Mouse (Mus musculus): Measurements from ENCODE around the gene Dnajb2. TPM values are rescaled to one million over a fixed set of nuclear protein-coding genes. Genes with fewer than 3 reads are reported as not detected.

The Dnajb2 gene
- 25.5 and 26.2 TPM in 2 replicates for polyA plus RNA-seq (2015; fragmentation: Nextera tagmentation; extraction: Ambion mirVana)

DNA sequence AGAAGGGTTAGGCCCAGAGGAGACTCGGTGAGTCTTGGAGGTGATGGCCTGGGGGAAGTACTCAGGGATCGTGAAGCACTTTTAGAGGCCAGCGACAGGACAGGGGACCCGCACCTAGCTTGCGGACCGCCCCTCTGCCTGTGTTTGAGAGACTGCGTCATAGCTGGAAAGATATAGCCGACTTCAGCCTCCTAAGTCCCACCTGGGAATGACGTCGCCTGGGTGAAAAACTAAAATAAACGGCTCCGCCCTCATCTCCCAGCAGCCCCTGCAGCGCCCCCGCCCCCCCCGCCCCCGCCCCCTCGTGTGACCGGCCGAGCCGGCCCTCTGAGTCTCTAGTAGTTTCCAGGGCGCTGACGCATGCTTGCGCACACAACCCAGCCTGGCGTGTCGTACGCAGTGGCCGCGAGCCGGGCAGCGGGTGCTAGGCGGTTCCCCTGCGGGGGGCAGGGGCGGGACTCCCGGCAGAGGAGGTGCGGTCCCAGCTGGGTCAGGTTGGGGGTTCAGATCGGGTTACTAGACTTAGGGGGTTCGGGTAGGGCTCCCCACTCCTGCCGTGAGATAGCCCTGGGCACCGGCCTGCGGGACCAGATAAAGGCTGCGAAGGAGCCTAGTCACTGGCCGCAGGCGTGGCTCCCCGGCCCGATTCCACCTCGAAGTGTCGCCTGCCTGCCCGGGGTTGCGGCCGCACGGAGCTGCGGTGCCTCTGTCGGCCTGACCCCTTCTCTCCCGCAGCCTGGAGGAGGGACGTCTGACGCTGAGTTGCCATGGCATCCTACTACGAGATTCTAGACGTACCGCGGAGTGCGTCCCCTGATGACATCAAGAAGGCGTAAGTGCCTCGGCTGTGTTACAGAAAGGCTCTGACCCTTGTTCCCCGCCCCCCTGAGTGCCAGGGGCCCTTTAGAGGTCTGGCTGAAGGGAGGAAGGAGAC, at the start of gene Dnajb2:
Dnajb2 (plus strand) TSS at position 290 of the 934 bp plus-strand sequence.
- H3K9ac ChIP-seq: peak within 1 kb of the TSS; percentile 80
- H3K4me3 ChIP-seq (replicated peaks): peak within 1 kb of the TSS; percentile 75
- under 1% methylated on average over 64 of the region's 64 CpGs for WGBS
- H3K27me3 ChIP-seq (replicated peaks): no peaks in the 10 kb centered on the region
- H3K36me3 ChIP-seq: no peaks in the 10 kb centered on the region
- peak within 1 kb of the TSS; percentile 94 for H3K4me2 ChIP-seq (replicated peaks)
- H3K4me1 ChIP-seq (replicated peaks): peaks cover 9% of the 10 kb centered on the region; the same call in 1 of the 2 replicates
- no peaks in the 10 kb centered on the region for H3K9me3 ChIP-seq
- H3K27ac ChIP-seq: peak within 1 kb of the TSS; percentile 83
- peak; percentile 97 for ATAC-seq

DNA sequence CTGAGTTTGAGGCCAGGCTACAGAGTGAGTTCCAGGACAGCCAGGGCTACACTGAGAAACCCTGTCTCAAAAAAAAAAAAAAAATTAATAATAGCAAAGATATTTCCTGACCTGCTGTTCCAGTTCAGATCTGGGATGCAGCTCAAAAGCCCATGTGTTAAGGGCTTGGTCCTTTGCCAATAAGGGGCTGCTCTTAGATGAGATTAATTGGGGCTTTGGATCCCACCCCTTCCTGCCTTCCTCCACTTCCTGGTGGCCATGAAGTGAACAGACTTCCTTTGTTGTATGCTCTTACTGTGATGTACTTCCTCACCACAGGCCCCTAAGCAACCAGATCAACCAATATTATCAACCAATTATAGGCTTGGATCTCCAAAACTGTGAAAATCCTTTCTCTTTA, 49.1 kb upstream of the Dnajb2 start:
- no peak overlapping the region for H3K4me2 ChIP-seq (replicated peaks)
- H3K27ac ChIP-seq: no peak overlapping the region
- H3K4me1 ChIP-seq (replicated peaks): peaks cover 12% of the 10 kb centered on the region; the same call in 1 of the 2 replicates
- H3K36me3 ChIP-seq: peaks cover 43% of the 10 kb centered on the region
- H3K9me3 ChIP-seq: no peaks in the 10 kb centered on the region
- no peak overlapping the region for H3K9ac ChIP-seq
- H3K27me3 ChIP-seq (replicated peaks): no peaks in the 10 kb centered on the region
- no peak for ATAC-seq
- no peak overlapping the region for H3K4me3 ChIP-seq (replicated peaks)

DNA sequence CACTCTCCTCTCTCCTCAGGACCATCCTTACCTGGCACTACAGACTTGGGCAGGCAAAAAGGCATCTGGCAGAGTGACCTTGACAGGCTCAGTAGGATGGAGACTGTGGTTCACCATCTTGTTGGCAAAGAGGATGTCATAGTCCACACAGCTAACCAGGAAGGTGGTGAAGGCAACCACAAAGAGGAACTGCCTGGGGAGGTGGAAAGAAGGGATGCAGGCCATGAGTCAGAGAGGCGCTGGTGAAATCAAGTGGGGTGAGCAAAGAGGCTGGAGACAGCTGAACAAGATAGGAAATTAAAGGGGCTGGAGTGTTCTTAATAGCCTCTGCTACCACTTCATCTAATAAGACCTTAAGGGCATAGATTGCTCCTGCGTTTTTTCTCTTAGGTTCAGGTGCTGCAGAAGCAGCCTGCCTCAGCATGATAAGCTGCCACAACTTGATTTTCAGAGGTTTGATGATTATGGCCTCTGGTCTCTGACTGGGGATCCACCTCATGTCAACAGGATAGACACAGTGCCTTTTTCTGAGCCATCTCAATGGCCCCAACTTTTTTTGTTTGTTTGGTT, 48.2 kb upstream of the Dnajb2 start:
- no peak overlapping the region for H3K4me3 ChIP-seq (replicated peaks)
- H3K9me3 ChIP-seq: no peaks in the 10 kb centered on the region
- H3K4me2 ChIP-seq (replicated peaks): no peak overlapping the region
- H3K36me3 ChIP-seq: peaks cover 35% of the 10 kb centered on the region
- WGBS: 89% methylated on average over 2 of the region's 2 CpGs
- no peak overlapping the region for H3K27ac ChIP-seq
- H3K27me3 ChIP-seq (replicated peaks): no peaks in the 10 kb centered on the region
- no peak overlapping the region for H3K9ac ChIP-seq
- no peak for ATAC-seq
- peaks cover 12% of the 10 kb centered on the region; the same call in 1 of the 2 replicates for H3K4me1 ChIP-seq (replicated peaks)

DNA sequence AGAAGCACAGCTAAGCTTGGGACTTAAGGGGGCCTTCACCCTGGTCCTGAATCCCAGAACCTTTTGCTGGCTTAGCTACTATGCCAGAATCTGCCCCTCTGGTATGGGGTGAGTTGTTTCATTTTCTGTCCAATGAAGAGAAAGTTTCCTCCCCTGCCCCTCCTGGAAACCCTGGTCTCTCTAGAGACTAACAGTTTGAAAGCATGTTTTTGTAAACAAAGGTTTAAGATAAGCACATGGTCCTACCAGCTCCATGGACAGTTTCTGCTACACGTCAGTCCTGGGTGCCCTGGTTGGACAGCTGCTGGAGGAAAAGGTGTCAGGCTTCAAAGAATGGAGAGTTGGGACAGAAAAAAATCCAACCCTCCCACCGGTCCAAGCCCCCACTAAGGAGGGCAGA, 45.6 kb upstream of the Dnajb2 start:
- H3K36me3 ChIP-seq: peaks cover 20% of the 10 kb centered on the region
- WGBS: 33% methylated on average over 2 of the region's 2 CpGs
- no peak for ATAC-seq
- H3K4me3 ChIP-seq (replicated peaks): peak overlapping the region; percentile 77; the same call in 1 of the 2 replicates
- no peaks in the 10 kb centered on the region for H3K9me3 ChIP-seq
- H3K27me3 ChIP-seq (replicated peaks): no peaks in the 10 kb centered on the region
- H3K9ac ChIP-seq: peak overlapping the region; percentile 83; the same call in 1 of the 2 replicates
- peak overlapping the region; percentile 84 for H3K4me2 ChIP-seq (replicated peaks)
- peaks cover 12% of the 10 kb centered on the region; the same call in 1 of the 2 replicates for H3K4me1 ChIP-seq (replicated peaks)
- H3K27ac ChIP-seq: no peak overlapping the region

DNA sequence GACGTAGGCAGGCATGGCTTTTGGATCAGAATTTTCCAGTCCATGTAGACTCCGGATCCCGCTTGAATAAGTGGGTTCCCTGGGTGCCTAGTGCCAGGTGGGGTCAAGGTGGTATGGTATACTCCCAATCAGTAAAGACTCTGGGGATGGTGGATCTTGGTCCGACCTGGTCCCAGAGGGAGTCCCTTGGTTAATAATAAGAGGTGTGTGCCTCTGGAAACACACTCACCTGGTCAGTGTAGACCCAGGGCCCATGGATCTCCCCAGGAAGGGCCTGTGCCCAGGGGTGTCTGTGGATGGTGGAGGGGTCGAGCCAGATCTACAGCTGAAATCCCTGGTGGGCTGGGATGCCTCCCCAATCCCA, 45.0 kb upstream of the Dnajb2 start:
- WGBS: 46% methylated on average over 5 of the region's 5 CpGs
- ATAC-seq: no peak
- peak overlapping the region; percentile 83 for H3K9ac ChIP-seq

DNA sequence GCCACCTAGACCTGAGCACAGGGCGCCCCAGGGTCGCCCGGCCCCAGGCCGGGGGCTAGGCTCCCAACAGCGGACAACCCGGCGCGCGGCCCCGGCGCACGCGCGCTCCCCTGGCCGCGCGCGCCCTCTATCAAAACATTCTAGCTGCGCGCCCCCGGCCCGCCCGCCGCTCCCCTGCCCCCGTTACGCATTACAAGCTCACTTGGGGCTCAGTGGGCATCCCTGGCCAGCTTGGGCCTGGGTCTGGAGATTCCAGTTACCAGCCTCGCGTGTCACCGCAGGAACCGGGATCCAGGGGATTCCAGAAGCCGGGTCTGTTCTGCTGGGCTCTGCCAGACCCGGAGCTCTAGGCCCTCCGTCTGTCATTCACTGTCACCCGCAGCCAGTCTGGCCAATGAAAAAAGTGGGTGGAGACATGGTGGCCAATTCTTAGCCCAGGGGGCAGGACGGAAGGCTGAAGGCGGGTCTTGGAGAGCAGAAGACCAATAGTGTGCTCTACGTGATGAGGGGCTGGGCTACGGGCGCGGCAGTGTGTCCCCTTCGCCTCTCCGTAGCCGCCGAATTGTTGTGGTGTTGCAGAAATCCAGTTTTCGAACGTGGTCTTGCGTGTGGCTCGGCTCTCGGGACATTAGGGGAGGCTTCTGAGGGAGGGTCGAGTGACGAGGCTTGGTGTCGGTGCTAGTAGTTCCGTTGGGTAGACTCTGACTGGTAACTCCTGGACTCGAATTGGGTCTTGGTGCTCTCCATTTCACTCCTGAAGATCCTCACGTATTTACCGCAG, 44.4 kb upstream of the Dnajb2 start, which contains the start of the genes Ankzf1 and Atg9a:
Ankzf1 (plus strand) TSS at position 530 of the 781 bp plus-strand sequence.
Atg9a (minus strand) TSS at position 575 of the 781 bp plus-strand sequence.
- no peaks in the 10 kb centered on the region for H3K9me3 ChIP-seq
- peak; percentile 99 for ATAC-seq
- no peaks in the 10 kb centered on the region for H3K27me3 ChIP-seq (replicated peaks)
- H3K9ac ChIP-seq: peak within 1 kb of the TSS; percentile 83
- peak within 1 kb of the TSS; percentile 77 for H3K4me3 ChIP-seq (replicated peaks)
- peaks cover 12% of the 10 kb centered on the region; the same call in 1 of the 2 replicates for H3K4me1 ChIP-seq (replicated peaks)
- H3K4me2 ChIP-seq (replicated peaks): peak within 1 kb of the TSS; percentile 84
- peaks cover 18% of the 10 kb centered on the region for H3K36me3 ChIP-seq
- H3K27ac ChIP-seq: peak within 1 kb of the TSS; percentile 90
- under 1% methylated on average over 56 of the region's 56 CpGs for WGBS

More for the DNA sequence above, 45.0 kb upstream of the Dnajb2 start:
- no peaks in the 10 kb centered on the region for H3K27me3 ChIP-seq (replicated peaks)
- H3K27ac ChIP-seq: peak overlapping the region; percentile 89
- peak overlapping the region; percentile 77 for H3K4me3 ChIP-seq (replicated peaks)
- peaks cover 12% of the 10 kb centered on the region; the same call in 1 of the 2 replicates for H3K4me1 ChIP-seq (replicated peaks)
- H3K36me3 ChIP-seq: peaks cover 18% of the 10 kb centered on the region
- H3K9me3 ChIP-seq: no peaks in the 10 kb centered on the region
- peak overlapping the region; percentile 84 for H3K4me2 ChIP-seq (replicated peaks)

DNA sequence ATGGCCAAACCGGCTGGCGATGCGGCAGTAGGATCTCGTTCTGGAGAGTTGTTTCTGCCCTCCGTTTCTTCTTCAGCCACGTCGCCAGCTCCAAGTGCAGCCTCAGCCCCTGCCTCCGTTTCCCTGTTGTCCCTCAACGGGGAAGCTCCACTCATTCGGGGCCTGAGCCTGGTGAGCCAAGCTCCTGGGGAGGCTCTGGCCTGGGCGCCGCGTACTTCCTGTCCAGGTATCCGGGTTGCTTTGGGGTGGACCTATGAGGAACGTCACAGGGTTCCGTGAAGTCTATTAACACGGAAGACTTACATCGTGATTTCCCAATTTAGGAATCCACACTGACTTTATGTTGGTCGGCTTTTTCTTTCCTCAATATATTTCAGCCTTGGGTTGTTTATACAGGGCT, 43.8 kb upstream of the Dnajb2 start:
- peak overlapping the region; percentile 74 for H3K9ac ChIP-seq
- H3K4me1 ChIP-seq (replicated peaks): peaks cover 12% of the 10 kb centered on the region; the same call in 1 of the 2 replicates
- no peaks in the 10 kb centered on the region for H3K9me3 ChIP-seq
- H3K4me2 ChIP-seq (replicated peaks): peak overlapping the region; percentile 84
- under 1% methylated on average over 19 of the region's 19 CpGs for WGBS
- peaks cover 19% of the 10 kb centered on the region for H3K36me3 ChIP-seq
- ATAC-seq: peak; percentile 76
- peak overlapping the region; percentile 77 for H3K4me3 ChIP-seq (replicated peaks)
- H3K27ac ChIP-seq: peak overlapping the region; percentile 90
- H3K27me3 ChIP-seq (replicated peaks): no peaks in the 10 kb centered on the region

DNA sequence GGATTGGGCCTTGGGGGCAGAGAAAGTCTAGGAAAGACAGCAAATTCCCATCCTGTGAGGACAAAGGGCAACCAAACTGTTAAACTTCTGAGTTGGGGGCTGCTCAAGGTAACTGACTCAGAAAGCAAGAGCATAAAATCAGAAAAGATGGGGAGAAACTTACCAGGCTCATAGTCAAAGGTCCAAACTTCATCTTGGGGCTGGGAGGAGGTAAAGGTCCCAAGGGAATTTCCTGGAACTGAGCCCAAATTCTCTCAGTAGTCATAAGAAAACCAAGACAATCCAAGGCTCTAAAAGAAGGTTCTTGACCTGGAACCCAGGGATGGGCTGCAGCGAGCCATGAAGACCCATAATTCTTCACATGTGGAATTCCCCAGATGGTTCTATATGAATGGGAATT, 35.0 kb upstream of the Dnajb2 start:
- WGBS: 86% methylated on average over 1 of the region's 1 CpGs
- Histone ChIP-seq H3K27ac (no peak overlapping the region), H3K9ac (no peak overlapping the region), H3K4me1 (replicated peaks) (no peaks in the 10 kb centered on the region), H3K36me3 (peaks cover 35% of the 10 kb centered on the region), H3K4me2 (replicated peaks) (no peak overlapping the region), H3K27me3 (replicated peaks) (no peaks in the 10 kb centered on the region), H3K4me3 (replicated peaks) (no peak overlapping the region), H3K9me3 (no peaks in the 10 kb centered on the region)
- ATAC-seq: no peak

DNA sequence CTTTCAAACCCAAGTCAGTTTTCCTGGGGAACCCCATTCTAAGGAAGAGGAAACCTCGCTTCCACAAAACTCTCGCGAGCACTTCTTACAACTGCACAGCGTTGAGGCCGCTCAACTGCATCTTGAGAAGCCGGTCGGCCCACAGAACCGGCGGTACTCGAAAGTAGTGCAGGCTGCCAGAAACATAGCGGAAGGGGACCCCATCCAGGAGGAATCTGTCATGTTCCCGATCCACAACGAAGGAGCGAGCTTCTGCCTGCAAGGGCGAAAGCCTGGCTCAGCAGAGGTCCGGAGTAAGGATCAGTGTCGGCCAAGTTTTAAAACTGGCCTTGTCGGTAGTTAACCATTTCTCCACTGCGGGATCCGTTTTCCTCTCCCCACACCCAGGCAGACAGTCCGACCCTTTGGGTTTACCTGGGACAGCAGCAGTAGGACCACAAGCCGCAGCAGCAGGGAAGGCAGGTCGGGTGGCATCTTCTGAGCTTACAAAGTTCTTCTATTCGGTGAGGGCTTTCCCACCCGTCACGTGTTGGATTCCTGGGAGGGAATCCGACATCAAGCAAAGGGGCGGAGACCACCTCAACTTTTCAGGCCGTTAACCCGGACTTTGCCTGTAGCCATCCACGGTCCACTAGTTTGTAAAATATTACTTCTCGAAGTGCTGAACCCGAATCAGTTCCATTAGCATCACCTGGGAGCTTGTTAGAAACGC, 27.1 kb upstream of the Dnajb2 start:
- Histone ChIP-seq H3K4me3 (replicated peaks) (peak overlapping the region; percentile 35), H3K27ac (no peak overlapping the region), H3K4me2 (replicated peaks) (peak overlapping the region; percentile 65), H3K4me1 (replicated peaks) (peaks cover 29% of the 10 kb centered on the region), H3K9me3 (no peaks in the 10 kb centered on the region), H3K9ac (peak overlapping the region; percentile 52), H3K27me3 (replicated peaks) (no peaks in the 10 kb centered on the region), H3K36me3 (peaks cover 6% of the 10 kb centered on the region; the same call in 1 of the 2 replicates)
- WGBS: 8% methylated on average over 34 of the region's 34 CpGs
- ATAC-seq: no peak

DNA sequence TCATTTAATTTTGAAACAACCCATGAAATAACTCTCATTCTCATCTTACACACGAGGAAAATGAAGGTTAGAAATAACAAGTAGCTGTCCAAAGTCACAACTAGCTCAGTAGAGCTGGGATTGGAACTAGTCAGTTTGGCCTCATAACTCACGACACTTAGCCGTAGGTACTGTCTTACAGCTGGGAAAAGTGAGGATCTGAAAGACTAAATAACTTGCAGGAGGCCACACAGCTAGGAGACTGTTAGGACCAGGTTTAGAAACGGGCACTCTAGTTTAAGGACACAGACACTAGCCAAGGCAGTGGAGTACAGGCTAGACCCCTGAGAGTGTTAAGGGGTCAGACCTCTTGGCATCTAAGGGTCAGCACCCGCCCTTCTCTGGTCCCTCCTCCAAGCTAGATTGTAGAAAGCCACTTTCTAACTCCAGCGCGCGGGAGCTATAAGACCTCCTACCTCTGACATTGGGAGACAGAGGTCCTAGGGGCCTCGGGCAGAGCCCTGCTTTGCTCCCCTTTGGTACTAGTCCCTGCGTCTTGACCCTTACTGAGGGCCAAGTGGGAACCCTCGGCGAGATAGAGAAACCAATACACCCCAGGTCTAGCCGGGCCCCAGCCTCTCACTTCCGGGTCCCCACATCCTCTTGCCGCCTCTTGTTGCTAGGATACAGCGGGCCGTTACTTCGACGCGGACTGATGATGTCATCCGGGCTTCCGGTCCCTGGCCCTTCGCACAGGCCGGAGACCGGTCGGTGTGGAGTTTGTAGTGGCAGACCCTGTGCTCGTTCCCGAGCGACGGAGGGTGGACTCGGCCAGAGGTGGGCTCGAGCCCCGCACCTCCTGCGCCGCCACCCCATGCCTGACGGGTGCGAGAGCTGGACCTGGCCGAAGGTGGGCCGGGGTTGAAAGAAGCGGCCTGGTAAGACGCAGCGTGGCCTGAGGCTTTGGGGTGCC, 25.8 kb upstream of the Dnajb2 start, which contains the start of the genes Glb1l and Stk16:
Glb1l (minus strand) TSS at position 678 of the 952 bp plus-strand sequence.
Stk16 (plus strand) TSS at position 703 of the 952 bp plus-strand sequence.
- no peaks in the 10 kb centered on the region for H3K27me3 ChIP-seq (replicated peaks)
- WGBS: 6% methylated on average over 42 of the region's 42 CpGs
- peak; percentile 91 for ATAC-seq
- H3K9me3 ChIP-seq: no peaks in the 10 kb centered on the region
- peak within 1 kb of the TSS; percentile 94 for H3K9ac ChIP-seq
- peak within 1 kb of the TSS; percentile 63 for H3K27ac ChIP-seq
- peaks cover 7% of the 10 kb centered on the region; the same call in 1 of the 2 replicates for H3K36me3 ChIP-seq
- H3K4me3 ChIP-seq (replicated peaks): peak within 1 kb of the TSS; percentile 86
- H3K4me2 ChIP-seq (replicated peaks): peak within 1 kb of the TSS; percentile 85
- H3K4me1 ChIP-seq (replicated peaks): peaks cover 35% of the 10 kb centered on the region

Measured in intestine, embryonic 15.5 days (tissue).